Mouse (Mus musculus): ENCODE data around the gene Jph3. TPM values are rescaled to one million over a fixed set of nuclear protein-coding genes. Genes with fewer than 3 reads are reported as not detected.

The Jph3 gene
- polyA plus RNA-seq (2017; shearing (Covaris generic)): 0.16 TPM

DNA sequence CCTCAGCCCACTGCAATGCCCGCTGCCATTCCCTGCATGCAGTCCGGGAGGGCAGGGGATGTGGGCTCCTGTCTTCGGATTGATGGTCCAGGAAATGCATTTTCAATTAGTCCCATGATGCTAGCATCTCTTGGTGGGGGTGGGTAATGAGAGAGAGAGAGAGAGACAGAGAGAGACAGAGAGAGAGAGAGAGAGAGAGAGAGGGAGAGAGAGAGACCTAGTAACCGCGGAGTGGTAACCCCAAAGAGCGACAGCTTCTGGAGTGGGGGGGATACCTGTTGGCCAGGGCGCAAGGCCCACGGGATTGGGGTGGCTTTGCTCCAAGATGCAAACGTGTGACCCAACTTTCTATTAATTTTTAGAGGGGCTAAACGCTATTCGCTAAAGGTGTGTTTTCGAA lies at the start of gene Jph3:
Jph3 (plus strand) TSS at position 301 of the 400 bp plus-strand sequence.

DNA sequence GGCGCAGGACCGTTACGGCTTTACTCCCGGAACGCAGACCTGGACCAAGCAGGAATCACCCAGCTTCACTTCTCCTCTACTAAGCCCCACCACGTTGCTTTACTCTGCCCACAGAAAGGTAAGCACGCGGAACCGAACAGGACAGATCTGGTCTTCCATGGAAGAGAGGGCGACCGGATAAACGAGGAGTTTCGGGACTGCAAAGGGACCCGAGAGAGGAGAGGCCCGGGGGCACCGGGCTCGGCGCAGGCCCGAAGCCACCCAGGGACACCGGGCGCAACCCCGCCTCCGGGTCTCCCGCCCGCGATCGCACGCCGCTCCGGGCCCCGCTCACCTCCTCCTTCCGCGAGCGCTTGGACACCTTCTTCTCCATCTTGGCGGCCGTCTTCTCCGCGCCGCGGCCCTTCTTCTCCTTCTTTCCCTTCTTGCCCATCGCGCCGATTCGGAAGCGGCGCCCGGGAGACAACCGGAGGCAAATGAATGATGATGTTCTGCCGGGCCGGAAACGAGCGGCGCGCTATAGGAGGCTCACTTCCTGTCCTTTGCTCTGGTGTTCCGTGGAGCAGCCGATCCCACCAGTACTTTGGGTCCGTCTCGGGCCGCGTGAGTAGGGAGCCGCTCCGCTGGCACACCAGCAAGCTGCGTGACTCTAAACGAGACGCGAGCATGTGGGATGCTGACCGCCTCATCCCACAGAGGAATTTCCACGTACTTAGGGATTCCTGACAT lies 99.8 kb downstream of the Jph3 start, which contains the start of gene Klhdc4:
Klhdc4 (minus strand) TSS at position 522 of the 729 bp plus-strand sequence.

Other genes starting within 250 kb of the Jph3 start
- gene 1700018B08Rik, start 185.3 kb upstream of the Jph3 start, polyA plus RNA-seq (2017; shearing (Covaris generic)): not detected
- 3.5 TPM for gene Fbxo31, start 150.8 kb upstream of the Jph3 start, polyA plus RNA-seq (2017; shearing (Covaris generic))
- gene Map1lc3b, start 139.3 kb upstream of the Jph3 start, polyA plus RNA-seq (2017; shearing (Covaris generic)): 377 TPM
- 0.10 TPM for gene Zcchc14, start 76.7 kb upstream of the Jph3 start, polyA plus RNA-seq (2017; shearing (Covaris generic))
- gene Klhdc4, start 99.9 kb downstream of the Jph3 start, polyA plus RNA-seq (2017; shearing (Covaris generic)): 44.0 TPM
- gene Slc7a5, start 178.1 kb downstream of the Jph3 start, polyA plus RNA-seq (2017; shearing (Covaris generic)): 3.0 TPM
- gene Car5a, start 215.3 kb downstream of the Jph3 start, polyA plus RNA-seq (2017; shearing (Covaris generic)): not detected
- 51.6 TPM for gene Banp, start 220.1 kb downstream of the Jph3 start, polyA plus RNA-seq (2017; shearing (Covaris generic))

All from activated CD4-positive, CD25-positive, alpha-beta regulatory T cell, adult 9 weeks (primary cell).